Mouse (Mus musculus) testis, postnatal 14 days (tissue): ENCODE data around the gene Maml2.

ENCODE experiments used
- DNase-seq: peaks from one replicate; pipeline ENCODE4 v3.0.0; 2021; ENCODE audit warnings: low spot score

The Maml2 gene

GRCm38 (mm10) chr9:13492807-13493206 lies 195.1 kb downstream of the Maml2 start:
- DNase-seq, result no peak

GRCm38 (mm10) chr9:13493746-13494145 lies 196.0 kb downstream of the Maml2 start:
- no peak for DNase-seq

GRCm38 (mm10) chr9:13495530-13495929 lies 197.8 kb downstream of the Maml2 start:
- no peak for DNase-seq

- no peak for DNase-seq
These were observed 199.3 kb downstream of the Maml2 start for GRCm38 (mm10) chr9:13497016-13497415.

- DNase-seq, result no peak
These were observed 200.1 kb downstream of the Maml2 start for GRCm38 (mm10) chr9:13497690-13498333.

GRCm38 (mm10) chr9:13500045-13500444 lies 202.3 kb downstream of the Maml2 start:
- DNase-seq, result no peak

- DNase-seq, result no peak
These were observed 207.3 kb downstream of the Maml2 start for GRCm38 (mm10) chr9:13505024-13505423.

- DNase-seq, result no peak
These were observed 209.4 kb downstream of the Maml2 start for GRCm38 (mm10) chr9:13506956-13507821.

GRCm38 (mm10) chr9:13507822-13508188 lies 210.0 kb downstream of the Maml2 start:
- DNase-seq, result no peak

GRCm38 (mm10) chr9:13509751-13510150 lies 212.0 kb downstream of the Maml2 start:
- no peak for DNase-seq

- DNase-seq, result peak; percentile 67
These were observed 213.0 kb downstream of the Maml2 start for GRCm38 (mm10) chr9:13510621-13511369.

- no peak for DNase-seq
These were observed 215.4 kb downstream of the Maml2 start for GRCm38 (mm10) chr9:13513135-13513534.

GRCm38 (mm10) chr9:13514435-13514834 lies 216.7 kb downstream of the Maml2 start:
- DNase-seq, result no peak

- DNase-seq, result no peak
These were observed 218.2 kb downstream of the Maml2 start for GRCm38 (mm10) chr9:13515976-13516375.

- no peak for DNase-seq
These were observed 220.3 kb downstream of the Maml2 start for GRCm38 (mm10) chr9:13518031-13518430.

GRCm38 (mm10) chr9:13518441-13518971 lies 220.7 kb downstream of the Maml2 start:
- DNase-seq, result no peak

- DNase-seq, result no peak
These were observed 224.5 kb downstream of the Maml2 start for GRCm38 (mm10) chr9:13522061-13522820.

- no peak for DNase-seq
These were observed 225.3 kb downstream of the Maml2 start for GRCm38 (mm10) chr9:13523046-13523445.

GRCm38 (mm10) chr9:13525075-13525474 lies 227.3 kb downstream of the Maml2 start:
- no peak for DNase-seq

- no peak for DNase-seq
These were observed 228.0 kb downstream of the Maml2 start for GRCm38 (mm10) chr9:13525561-13526255.

- DNase-seq, result no peak
These were observed 232.8 kb downstream of the Maml2 start for GRCm38 (mm10) chr9:13530575-13530974.
